Mouse (Mus musculus): ENCODE results near the gene Rab1a. TPM values are rescaled to one million over a fixed set of nuclear protein-coding genes. Genes with fewer than 3 reads are reported as not detected.

Gene Rab1a
- polyA plus RNA-seq, 1 experiment: 69.8 TPM

GRCm38 (mm10) chr11:20244336-20245290 is 43.4 kb downstream of the Rab1a start:
- DNase-seq: no peak
- Histone ChIP-seq H3K4me1 (ENCODE audit: control insufficient read depth, insufficient read depth, low read length) (peaks cover 29% of the 10 kb centered on the region), H3K4me3 (replicated peaks; ENCODE audit: extremely low read depth, low read depth, low read length) (no peak overlapping the region)
- peak; percentile 23; the same call in 1 of the 2 replicates for TF ChIP-seq CTCF (IDR thresholded peaks at IDR 0.05; ENCODE audit: insufficient read depth, low read length)
- TF ChIP-seq POLR2A (IDR thresholded peaks at IDR 0.05; ENCODE audit: borderline replicate concordance, extremely low read depth, low read depth, low read length): no peak
- 75% methylated on average over 16 of the region's 16 CpGs for WGBS

GRCm38 (mm10) chr11:20245316-20245715 is 44.1 kb downstream of the Rab1a start:
- no peak for DNase-seq
- 55% methylated on average over 6 of the region's 6 CpGs for WGBS
- TF ChIP-seq CTCF (IDR thresholded peaks at IDR 0.05; ENCODE audit: insufficient read depth, low read length) (no peak), POLR2A (IDR thresholded peaks at IDR 0.05; ENCODE audit: borderline replicate concordance, extremely low read depth, low read depth, low read length) (no peak)
- Histone ChIP-seq H3K4me1 (ENCODE audit: control insufficient read depth, insufficient read depth, low read length) (peaks cover 32% of the 10 kb centered on the region), H3K4me3 (replicated peaks; ENCODE audit: extremely low read depth, low read depth, low read length) (no peak overlapping the region)

- TF ChIP-seq POLR2A (IDR thresholded peaks at IDR 0.05; ENCODE audit: borderline replicate concordance, extremely low read depth, low read depth, low read length) (no peak), CTCF (IDR thresholded peaks at IDR 0.05; ENCODE audit: insufficient read depth, low read length) (no peak)
- Histone ChIP-seq H3K4me3 (replicated peaks; ENCODE audit: extremely low read depth, low read depth, low read length) (no peak overlapping the region), H3K4me1 (ENCODE audit: control insufficient read depth, insufficient read depth, low read length) (peaks cover 32% of the 10 kb centered on the region)
- no peak for DNase-seq
- WGBS: 19% methylated on average over 1 of the region's 1 CpGs
Observed at GRCm38 (mm10) chr11:20246616-20247015, 45.4 kb downstream of the Rab1a start.

- 69% methylated on average over 8 of the region's 8 CpGs for WGBS
- TF ChIP-seq CTCF (IDR thresholded peaks at IDR 0.05; ENCODE audit: insufficient read depth, low read length) (no peak), POLR2A (IDR thresholded peaks at IDR 0.05; ENCODE audit: borderline replicate concordance, extremely low read depth, low read depth, low read length) (no peak)
- Histone ChIP-seq H3K4me1 (ENCODE audit: control insufficient read depth, insufficient read depth, low read length) (peaks cover 32% of the 10 kb centered on the region), H3K4me3 (replicated peaks; ENCODE audit: extremely low read depth, low read depth, low read length) (no peak overlapping the region)
- no peak for DNase-seq
Observed at GRCm38 (mm10) chr11:20247146-20247855, 46.1 kb downstream of the Rab1a start.

GRCm38 (mm10) chr11:20248277-20248676 is 47.0 kb downstream of the Rab1a start:
- no peak for DNase-seq
- no peak for TF ChIP-seq CTCF (IDR thresholded peaks at IDR 0.05; ENCODE audit: insufficient read depth, low read length)
- WGBS: 11% methylated on average over 4 of the region's 4 CpGs
- Histone ChIP-seq H3K4me3 (replicated peaks; ENCODE audit: extremely low read depth, low read depth, low read length) (peak overlapping the region; percentile 41), H3K4me1 (ENCODE audit: control insufficient read depth, insufficient read depth, low read length) (peaks cover 25% of the 10 kb centered on the region)

GRCm38 (mm10) chr11:20248840-20249239 is 47.6 kb downstream of the Rab1a start:
- peak overlapping the region; percentile 92 for H3K4me3 ChIP-seq (replicated peaks; ENCODE audit: extremely low read depth, low read depth, low read length)

GRCm38 (mm10) chr11:20249296-20250110 is 48.3 kb downstream of the Rab1a start, which contains the start of gene Cep68:
Gene Cep68 (minus strand): TSS chr11:20249429.
- WGBS: under 1% methylated on average over 59 of the region's 59 CpGs

More at GRCm38 (mm10) chr11:20248840-20249239, 47.6 kb downstream of the Rab1a start:
- under 1% methylated on average over 39 of the region's 39 CpGs for WGBS
- TF ChIP-seq POLR2A (IDR thresholded peaks at IDR 0.05; ENCODE audit: borderline replicate concordance, extremely low read depth, low read depth, low read length) (no peak), CTCF (IDR thresholded peaks at IDR 0.05; ENCODE audit: insufficient read depth, low read length) (no peak)
- peaks cover 25% of the 10 kb centered on the region for H3K4me1 ChIP-seq (ENCODE audit: control insufficient read depth, insufficient read depth, low read length)
- DNase-seq: no peak

GRCm38 (mm10) chr11:20250476-20251178 is 49.4 kb downstream of the Rab1a start:
- H3K4me3 ChIP-seq (replicated peaks; ENCODE audit: extremely low read depth, low read depth, low read length): no peak overlapping the region
- H3K4me1 ChIP-seq (ENCODE audit: control insufficient read depth, insufficient read depth, low read length): peaks cover 19% of the 10 kb centered on the region
- WGBS: 88% methylated on average over 6 of the region's 6 CpGs
- no peak for DNase-seq
- no peak for TF ChIP-seq CTCF (IDR thresholded peaks at IDR 0.05; ENCODE audit: insufficient read depth, low read length)

More at GRCm38 (mm10) chr11:20249296-20250110, 48.3 kb downstream of the Rab1a start, which contains the start of gene Cep68:
- Histone ChIP-seq H3K4me1 (ENCODE audit: control insufficient read depth, insufficient read depth, low read length) (peaks cover 24% of the 10 kb centered on the region), H3K4me3 (replicated peaks; ENCODE audit: extremely low read depth, low read depth, low read length) (peak within 1 kb of the TSS; percentile 92)
- peak; percentile 77 for TF ChIP-seq POLR2A (IDR thresholded peaks at IDR 0.05; ENCODE audit: borderline replicate concordance, extremely low read depth, low read depth, low read length)
- TF ChIP-seq CTCF (IDR thresholded peaks at IDR 0.05; ENCODE audit: insufficient read depth, low read length): no peak
- DNase-seq: peak; percentile 93
